Mouse (Mus musculus): ENCODE measurements at regions not wholly inside any gene's neighbourhood (a gene's known extent, or its start where the extent isn't known, plus 50 kb on each side); places are given as distances from the start of the nearest gene placed in this dataset.
A peak's percentile ranks its signal among the peaks of the same experiment; 100 is the strongest.
"Not testable (repeated sequence)": the region's sequence is repeated elsewhere in the genome, so short reads cannot be mapped to it uniquely, and the experiment has no call there.

- not testable (repeated sequence) for ATAC-seq (ENCODE audit: insufficient number of reproducible peaks, low FRiP score, low TSS enrichment, low read depth); H3K4me2 ChIP-seq (ENCODE audit: low read depth, severe bottlenecking); H3K4me1 ChIP-seq (ENCODE audit: control insufficient read depth, insufficient read depth, low read length); H3K36me3 ChIP-seq (ENCODE audit: control insufficient read depth, insufficient read depth, low read length); H3K9ac ChIP-seq (ENCODE audit: low read length); H3K27ac ChIP-seq (replicated peaks; ENCODE audit: low read depth, low read length); H3K9me3 ChIP-seq (ENCODE audit: control insufficient read depth, low read length); H3K27me3 ChIP-seq (ENCODE audit: control insufficient read depth, insufficient read depth, low read length); H3K4me3 ChIP-seq (ENCODE audit: low read depth, low read length)
- WGBS: 83% methylated on average over 4 of the region's 4 CpGs
- peak; percentile 17 for DNase-seq (ENCODE audit: low spot score)
Observed at GRCm38 (mm10) chr7:59797212-59797611, 207.6 kb downstream of the Snurf start.

DNA sequence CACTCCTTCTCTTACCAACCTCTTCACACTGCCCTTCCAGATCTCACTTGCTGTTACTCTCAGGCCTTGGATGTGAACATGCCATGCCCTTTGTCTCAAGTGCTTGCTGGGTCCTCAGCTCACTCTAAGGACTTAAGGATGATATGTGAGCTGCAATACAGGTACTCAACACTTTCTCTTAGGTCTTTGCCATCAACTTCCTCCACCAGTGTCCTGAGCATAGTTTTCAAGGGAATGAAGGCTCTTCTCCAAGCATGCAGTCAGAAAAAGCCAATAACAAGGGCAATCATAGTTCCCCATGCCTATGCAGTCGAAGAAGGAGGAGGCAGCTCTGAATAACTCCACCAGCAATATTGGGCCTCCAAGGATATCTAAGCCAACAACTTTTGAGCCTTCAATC is 235.1 kb downstream of the Snurf start:
- not testable (repeated sequence) for ATAC-seq (ENCODE audit: insufficient number of reproducible peaks, low FRiP score, low TSS enrichment, low read depth); H3K9ac ChIP-seq (ENCODE audit: low read length); H3K27me3 ChIP-seq (ENCODE audit: control insufficient read depth, insufficient read depth, low read length); H3K4me3 ChIP-seq (ENCODE audit: low read depth, low read length); H3K36me3 ChIP-seq (ENCODE audit: control insufficient read depth, insufficient read depth, low read length); H3K27ac ChIP-seq (replicated peaks; ENCODE audit: low read depth, low read length); H3K9me3 ChIP-seq (ENCODE audit: control insufficient read depth, low read length); H3K4me2 ChIP-seq (ENCODE audit: low read depth, severe bottlenecking); H3K4me1 ChIP-seq (ENCODE audit: control insufficient read depth, insufficient read depth, low read length); DNase-seq (ENCODE audit: low spot score)
- WGBS: 50% methylated on average over 1 of the region's 1 CpGs

GRCm38 (mm10) chr7:59768641-59769040 is 236.2 kb downstream of the Snurf start:
- not testable (repeated sequence) for H3K9ac ChIP-seq (ENCODE audit: low read length); H3K9me3 ChIP-seq (ENCODE audit: control insufficient read depth, low read length); ATAC-seq (ENCODE audit: insufficient number of reproducible peaks, low FRiP score, low TSS enrichment, low read depth); H3K36me3 ChIP-seq (ENCODE audit: control insufficient read depth, insufficient read depth, low read length); H3K4me2 ChIP-seq (ENCODE audit: low read depth, severe bottlenecking); H3K27ac ChIP-seq (replicated peaks; ENCODE audit: low read depth, low read length); H3K27me3 ChIP-seq (ENCODE audit: control insufficient read depth, insufficient read depth, low read length); DNase-seq (ENCODE audit: low spot score); H3K4me1 ChIP-seq (ENCODE audit: control insufficient read depth, insufficient read depth, low read length); H3K4me3 ChIP-seq (ENCODE audit: low read depth, low read length)
- WGBS: 78% methylated on average over 2 of the region's 4 CpGs

DNA sequence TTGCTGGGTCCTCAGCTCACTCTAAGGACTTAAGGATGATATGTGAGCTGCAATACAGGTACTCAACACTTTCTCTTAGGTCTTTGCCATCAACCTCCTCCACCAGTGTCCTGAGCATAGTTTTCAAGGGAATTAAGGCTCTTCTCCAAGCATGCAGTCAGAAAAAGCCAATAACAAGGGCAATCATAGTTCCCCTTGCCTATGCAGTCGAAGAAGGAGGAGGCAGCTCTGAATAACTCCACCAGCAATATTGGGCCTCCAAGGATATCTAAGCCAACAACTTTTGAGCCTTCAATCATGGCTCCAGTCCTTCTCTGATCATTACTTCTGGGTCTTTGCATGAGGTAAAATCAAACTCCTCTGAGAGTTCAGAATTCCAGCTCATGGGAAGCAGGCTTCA is 237.5 kb downstream of the Snurf start:
- not testable (repeated sequence) for H3K27ac ChIP-seq (replicated peaks; ENCODE audit: low read depth, low read length); H3K4me2 ChIP-seq (ENCODE audit: low read depth, severe bottlenecking); H3K9me3 ChIP-seq (ENCODE audit: control insufficient read depth, low read length); H3K4me3 ChIP-seq (ENCODE audit: low read depth, low read length); H3K9ac ChIP-seq (ENCODE audit: low read length); ATAC-seq (ENCODE audit: insufficient number of reproducible peaks, low FRiP score, low TSS enrichment, low read depth); H3K4me1 ChIP-seq (ENCODE audit: control insufficient read depth, insufficient read depth, low read length); H3K27me3 ChIP-seq (ENCODE audit: control insufficient read depth, insufficient read depth, low read length); H3K36me3 ChIP-seq (ENCODE audit: control insufficient read depth, insufficient read depth, low read length); DNase-seq (ENCODE audit: low spot score)
- 78% methylated on average over 1 of the region's 1 CpGs for whole genome bisulfite sequencing

All from limb, embryonic 11.5 days (tissue).